Mouse (Mus musculus) testis, adult 2 months (tissue): ENCODE results near the gene Slc2a9.

Experiments used
- CTCF ChIP-seq: fragments of 200-500 bp; IDR thresholded peaks from 2 replicates; pipeline ENCODE4 v1.5.1; 2012; ENCODE audit warnings: low read depth, mild to moderate bottlenecking, inconsistent platforms, low read length, moderate library complexity; ENCODE audit not compliant: control insufficient read depth, insufficient read depth, insufficient replicate concordance
- POLR2A ChIP-seq: fragments of 200-500 bp; IDR thresholded peaks from 2 replicates; pipeline ENCODE4 v1.6.1; 2012; ENCODE audit warnings: low read depth, mild to moderate bottlenecking, inconsistent platforms, low read length, moderate library complexity; ENCODE audit not compliant: control insufficient read depth

GRCm38 (mm10) chr5:38516267-38516666 is 13.3 kb upstream of the Slc2a9 start:
- TF ChIP-seq POLR2A (no peak), CTCF (no peak)
